Mouse (Mus musculus) embryo, embryonic 11.5 days (tissue): ENCODE measurements around the gene Arhgef15.

ENCODE experiments used
- DNase-seq: peaks from one replicate; pipeline ENCODE4 v3.0.0-alpha.2; 2012; ENCODE audit warnings: low read depth, low spot score

The Arhgef15 gene

DNA sequence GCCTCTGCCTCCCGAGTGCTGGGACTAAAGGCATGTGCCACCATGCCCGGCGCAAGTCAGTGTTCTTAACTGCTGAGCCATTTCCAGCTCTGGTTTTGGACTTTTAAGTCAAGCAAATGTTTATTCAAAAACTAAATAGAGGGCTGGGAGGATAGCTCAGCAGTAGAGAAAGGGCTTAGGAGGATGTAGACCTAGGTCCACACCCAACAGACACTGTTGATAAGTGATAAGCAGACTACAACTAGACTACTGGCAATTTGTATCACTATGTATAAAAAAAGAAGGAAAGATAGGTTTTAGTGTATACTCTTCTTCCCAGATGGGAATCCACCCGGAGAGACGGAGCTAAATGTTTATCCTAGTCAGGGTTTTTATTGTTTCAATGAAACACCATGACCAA lies 61.0 kb downstream of the Arhgef15 start:
- DNase-seq = no peak

DNA sequence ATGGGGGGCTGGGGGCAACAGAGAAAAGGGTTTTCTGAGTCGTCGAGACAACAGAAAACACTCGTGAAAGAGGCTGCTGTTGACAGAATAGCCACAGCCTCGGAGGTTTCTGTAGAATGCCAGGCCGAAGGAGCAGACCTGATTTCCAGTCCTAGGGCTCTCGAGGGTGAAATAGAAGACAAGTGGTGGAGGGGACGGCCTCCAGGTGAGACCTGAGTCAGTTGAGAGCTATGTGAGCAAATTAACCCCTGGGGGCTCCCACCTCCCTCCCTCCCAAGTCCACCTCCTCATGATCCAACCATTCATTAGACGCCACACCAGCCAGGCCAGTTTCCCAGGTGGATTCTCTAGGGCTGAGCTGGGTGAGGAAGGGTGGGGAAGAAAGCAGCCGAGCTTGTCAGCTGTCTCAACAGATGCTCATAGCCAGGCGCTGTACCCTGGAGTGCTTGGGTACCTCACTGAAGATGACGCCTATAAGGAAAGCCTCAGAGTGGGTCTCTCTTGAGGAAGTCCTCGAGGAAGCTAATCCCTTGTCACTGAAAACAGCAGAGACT lies 63.3 kb downstream of the Arhgef15 start:
- no peak for DNase-seq
